Mouse (Mus musculus) forebrain, embryonic 14.5 days (tissue): ENCODE measurements at regions not wholly inside any gene's neighbourhood (a gene's known extent, or its start where the extent isn't known, plus 50 kb on each side); places are given as distances from the start of the nearest gene placed in this dataset.

Experiments
- ATAC-seq: fragments of 200-750 bp; cut with Nextera tagmentation; 2 replicates; pipeline ENCODE4 v1.8.0; 2017; ENCODE audit warnings: mild to moderate bottlenecking, moderate library complexity
- DNase-seq: peaks from one replicate; pipeline ENCODE4 v3.0.0-alpha.2; 2015; ENCODE audit warnings: low spot score
- H3K27ac ChIP-seq: fragments of 300-500 bp; sonication (generic); 2 replicates; pipeline ENCODE4 v1.5.1; 2014; ENCODE audit warnings: low read depth, mild to moderate bottlenecking, control low read depth, low read length, moderate library complexity
- H3K27me3 ChIP-seq: fragments of 300-500 bp; sonication (generic); replicated peaks from 2 replicates; pipeline ENCODE4 v1.6.1; 2014; ENCODE audit warnings: low read length, control low read depth, mixed read lengths; ENCODE audit not compliant: control insufficient read depth, insufficient read depth
- H3K36me3 ChIP-seq: fragments of 300-500 bp; sonication (generic); 2 replicates; pipeline ENCODE4 v1.6.1; 2014; ENCODE audit warnings: low read length, control low read depth; ENCODE audit not compliant: control insufficient read depth, insufficient read depth
- H3K4me1 ChIP-seq: fragments of 300-500 bp; sonication (generic); 2 replicates; pipeline ENCODE4 v1.6.1; 2014; ENCODE audit warnings: antibody characterized with exemption, low read length, control low read depth; ENCODE audit not compliant: control insufficient read depth, insufficient read depth
- H3K4me2 ChIP-seq: fragments of 300-500 bp; sonication (generic); 2 replicates; pipeline ENCODE4 v1.6.1; 2014; ENCODE audit warnings: mild to moderate bottlenecking, control low read depth, low read length
- H3K4me3 ChIP-seq: fragments of 300-500 bp; sonication (generic); 2 replicates; pipeline ENCODE4 v1.5.1; 2014; ENCODE audit warnings: low read depth, low read length, control low read depth
- H3K9ac ChIP-seq: fragments of 300-500 bp; sonication (generic); 2 replicates; pipeline ENCODE4 v1.6.1; 2014; ENCODE audit warnings: mild to moderate bottlenecking, low read length, control low read depth, moderate library complexity
- H3K9me3 ChIP-seq: fragments of 300-500 bp; sonication (generic); replicated peaks from 2 replicates; pipeline ENCODE4 v1.6.1; 2016; ENCODE audit warnings: low read length, control low read depth, mixed read lengths; ENCODE audit not compliant: control insufficient read depth
- WGBS: fragments of 180-500 bp; shearing (Covaris S2); extraction: QIAGEN DNeasy Blood & Tissue Kit; methylation state at CpG from one replicate; pipeline ENCODE4 v1.1.7; 2014; 5-methylcytosine and 5-hydroxymethylcytosine counted together

DNA sequence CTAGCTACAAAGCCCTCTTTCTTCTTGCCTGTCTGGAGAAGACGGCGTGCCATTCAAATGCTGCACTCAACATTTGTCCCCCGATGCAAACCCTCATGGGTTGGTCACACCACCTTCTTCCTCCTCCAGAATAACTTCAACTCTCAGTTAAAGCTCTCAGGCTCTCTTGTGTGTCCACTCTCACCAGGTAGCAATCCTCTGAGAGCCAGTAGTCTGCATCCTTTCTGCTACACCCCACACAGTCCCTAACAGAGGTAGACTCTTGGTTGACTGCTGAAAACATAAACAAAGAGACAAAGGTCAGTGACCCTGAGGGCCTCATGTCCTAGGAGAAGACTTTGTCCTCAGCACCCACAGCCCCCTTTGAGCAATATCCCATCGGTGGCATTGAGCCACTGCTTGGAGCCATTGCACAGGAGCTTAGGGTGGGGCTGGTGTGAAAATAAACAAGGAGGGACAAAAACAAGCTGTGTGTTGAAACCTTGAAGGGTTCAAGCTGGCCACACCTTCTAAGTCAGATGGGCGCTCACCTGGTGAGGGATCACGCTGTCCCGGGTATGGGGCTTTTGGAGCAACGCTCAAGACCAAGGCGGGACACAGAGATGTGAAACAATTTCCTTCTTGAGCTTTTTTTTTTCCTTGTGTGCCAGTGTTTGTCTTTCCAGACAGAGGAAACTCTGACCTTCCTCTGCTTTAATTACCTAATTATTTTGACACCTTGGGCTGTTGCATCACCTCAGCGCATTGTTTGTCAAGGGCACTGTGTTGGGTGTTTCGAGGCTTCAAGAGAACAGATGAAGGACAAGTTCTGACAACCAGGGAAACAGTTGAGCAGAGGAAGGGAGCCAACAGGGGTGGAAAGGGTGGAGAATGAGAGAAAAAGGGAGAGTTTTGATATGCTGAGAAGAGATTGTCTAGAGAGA lies 101.4 kb upstream of the Bcl6 start:
- 88% methylated on average over 11 of the region's 11 CpGs for WGBS
- no peaks in the 10 kb centered on the region for H3K4me1 ChIP-seq
- H3K27me3 ChIP-seq, result no peaks in the 10 kb centered on the region
- no peak for ATAC-seq
- no peaks in the 10 kb centered on the region for H3K9me3 ChIP-seq
- no peak overlapping the region for H3K9ac ChIP-seq
- H3K36me3 ChIP-seq, result no peaks in the 10 kb centered on the region
- H3K27ac ChIP-seq, result no peak overlapping the region
- DNase-seq, result no peak
- no peak overlapping the region for H3K4me3 ChIP-seq
- no peak overlapping the region for H3K4me2 ChIP-seq

DNA sequence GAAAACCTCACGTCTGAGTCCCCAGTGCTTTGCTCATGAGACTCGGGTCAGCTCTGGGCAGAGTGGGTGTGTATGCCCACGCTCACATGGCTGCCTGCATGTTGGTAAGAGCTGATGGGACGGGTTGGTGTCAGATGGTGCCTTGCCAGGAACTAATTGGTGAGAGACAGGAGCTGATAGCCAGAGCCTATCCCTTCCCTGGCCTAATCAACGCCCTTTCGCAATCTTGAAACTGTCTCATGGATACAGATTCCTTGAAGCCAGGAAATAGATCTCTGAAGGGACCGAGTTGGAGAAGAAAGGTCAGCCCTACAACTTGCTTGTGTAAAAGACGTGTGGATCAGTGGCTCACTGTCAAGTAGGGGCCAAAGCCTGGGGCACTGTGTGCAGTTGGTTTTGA lies 95.3 kb upstream of the Bcl6 start:
- 82% methylated on average over 8 of the region's 8 CpGs for WGBS
- H3K4me1 ChIP-seq, result no peaks in the 10 kb centered on the region
- no peaks in the 10 kb centered on the region for H3K36me3 ChIP-seq
- no peaks in the 10 kb centered on the region for H3K9me3 ChIP-seq
- no peak overlapping the region for H3K4me2 ChIP-seq
- no peaks in the 10 kb centered on the region for H3K27me3 ChIP-seq
- no peak overlapping the region for H3K27ac ChIP-seq
- no peak overlapping the region for H3K9ac ChIP-seq
- H3K4me3 ChIP-seq, result no peak overlapping the region
- DNase-seq, result no peak
- no peak for ATAC-seq

DNA sequence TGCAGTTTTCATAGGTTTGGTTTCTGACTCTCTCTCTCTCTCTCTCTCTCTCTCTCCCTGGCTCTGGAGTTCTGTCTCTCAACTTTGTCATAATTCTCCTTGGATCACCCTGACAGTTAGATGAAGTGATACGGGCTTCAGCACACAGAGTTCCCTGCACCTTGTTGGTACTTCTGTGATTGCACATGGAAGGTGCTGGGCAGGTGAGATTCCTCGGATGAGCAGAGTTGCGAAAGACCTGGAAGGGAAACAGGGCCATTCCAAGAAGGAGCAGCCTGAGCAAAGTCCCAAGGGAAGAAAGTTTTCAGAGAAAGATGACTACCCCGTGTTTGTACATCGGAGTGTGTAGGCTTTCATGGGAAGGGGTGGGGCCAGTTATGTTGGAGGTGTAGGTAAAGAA lies 91.8 kb upstream of the Bcl6 start:
- Histone ChIP-seq H3K27me3 (no peaks in the 10 kb centered on the region), H3K4me2 (no peak overlapping the region), H3K27ac (no peak overlapping the region), H3K36me3 (no peaks in the 10 kb centered on the region), H3K9ac (no peak overlapping the region), H3K9me3 (no peaks in the 10 kb centered on the region), H3K4me3 (no peak overlapping the region), H3K4me1 (no peaks in the 10 kb centered on the region)
- ATAC-seq (no peak), DNase-seq (no peak)
- 97% methylated on average over 5 of the region's 5 CpGs for WGBS

DNA sequence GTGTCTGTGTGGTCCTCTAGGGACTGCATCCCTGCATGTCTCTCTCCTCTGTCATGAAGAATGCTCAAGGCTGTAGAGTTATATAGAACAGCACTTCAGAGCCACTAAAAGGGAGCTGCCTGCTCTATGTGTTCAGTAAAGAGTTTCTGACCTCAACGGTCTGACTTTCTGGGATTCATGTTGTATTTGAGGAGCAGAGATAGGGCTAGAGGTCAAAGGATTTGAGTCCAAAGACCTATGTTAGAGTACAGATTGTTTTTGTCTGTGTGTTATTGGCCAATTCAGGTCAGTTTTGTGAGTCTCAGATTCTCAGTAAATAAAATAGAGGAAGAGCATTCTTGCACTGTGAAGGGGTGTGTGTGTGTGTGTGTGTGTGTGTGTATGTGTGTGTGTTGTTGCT lies 90.0 kb upstream of the Bcl6 start:
- ATAC-seq (no peak), DNase-seq (no peak)
- Histone ChIP-seq H3K4me1 (no peaks in the 10 kb centered on the region), H3K4me3 (no peak overlapping the region), H3K36me3 (no peaks in the 10 kb centered on the region), H3K4me2 (no peak overlapping the region), H3K9me3 (no peaks in the 10 kb centered on the region), H3K9ac (no peak overlapping the region), H3K27ac (no peak overlapping the region), H3K27me3 (no peaks in the 10 kb centered on the region)
- 86% methylated on average over 1 of the region's 1 CpGs for WGBS

DNA sequence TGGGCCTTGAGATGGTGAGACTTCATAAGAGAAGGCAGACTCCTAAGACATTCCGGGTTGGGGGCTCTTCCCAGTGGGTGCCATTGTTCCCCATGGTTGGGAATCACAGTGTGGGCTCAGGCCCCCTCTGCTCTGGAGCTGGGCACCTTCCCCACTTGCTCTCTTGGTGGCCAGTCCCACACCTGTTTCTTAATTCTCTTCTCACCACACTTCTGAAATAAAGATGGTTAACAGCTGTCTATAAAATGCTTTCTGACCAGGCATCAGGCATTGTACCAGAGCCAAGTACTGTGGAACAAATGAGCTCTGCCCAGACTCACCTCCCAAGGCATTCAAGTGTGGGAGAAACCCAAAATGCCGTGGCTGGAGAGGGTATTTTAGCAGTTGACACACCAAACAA lies 88.8 kb upstream of the Bcl6 start:
- no peak overlapping the region for H3K4me3 ChIP-seq
- ATAC-seq (no peak), DNase-seq (no peak)
- H3K9me3 ChIP-seq, result no peaks in the 10 kb centered on the region
- H3K4me1 ChIP-seq, result no peaks in the 10 kb centered on the region
- no peaks in the 10 kb centered on the region for H3K36me3 ChIP-seq
- no peak overlapping the region for H3K9ac ChIP-seq
- H3K27ac ChIP-seq, result no peak overlapping the region
- no peaks in the 10 kb centered on the region for H3K27me3 ChIP-seq
- H3K4me2 ChIP-seq, result no peak overlapping the region
- WGBS, result 74% methylated on average over 2 of the region's 2 CpGs

DNA sequence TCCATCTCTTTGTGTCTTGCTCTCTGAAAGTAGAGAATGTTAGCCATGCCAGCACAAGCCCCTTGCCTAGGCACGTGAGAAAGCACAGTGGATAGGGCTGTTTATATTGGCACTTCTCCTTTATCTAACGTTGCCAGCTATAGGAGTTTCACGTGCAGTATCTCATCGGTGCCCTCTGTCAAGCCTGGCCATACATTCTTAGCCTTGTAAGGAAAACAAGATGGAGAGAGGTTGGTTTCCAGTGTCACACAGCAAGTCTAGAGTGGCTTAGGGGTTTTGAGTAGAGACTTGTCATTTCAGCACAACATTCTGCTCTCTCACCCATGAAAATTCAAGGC lies 88.1 kb upstream of the Bcl6 start:
- Histone ChIP-seq H3K4me3 (no peak overlapping the region), H3K4me1 (no peaks in the 10 kb centered on the region), H3K36me3 (no peaks in the 10 kb centered on the region), H3K9ac (no peak overlapping the region), H3K27me3 (no peaks in the 10 kb centered on the region), H3K9me3 (no peaks in the 10 kb centered on the region), H3K27ac (no peak overlapping the region), H3K4me2 (no peak overlapping the region)
- no peak for ATAC-seq
- WGBS, result 92% methylated on average over 4 of the region's 4 CpGs
- DNase-seq, result no peak

DNA sequence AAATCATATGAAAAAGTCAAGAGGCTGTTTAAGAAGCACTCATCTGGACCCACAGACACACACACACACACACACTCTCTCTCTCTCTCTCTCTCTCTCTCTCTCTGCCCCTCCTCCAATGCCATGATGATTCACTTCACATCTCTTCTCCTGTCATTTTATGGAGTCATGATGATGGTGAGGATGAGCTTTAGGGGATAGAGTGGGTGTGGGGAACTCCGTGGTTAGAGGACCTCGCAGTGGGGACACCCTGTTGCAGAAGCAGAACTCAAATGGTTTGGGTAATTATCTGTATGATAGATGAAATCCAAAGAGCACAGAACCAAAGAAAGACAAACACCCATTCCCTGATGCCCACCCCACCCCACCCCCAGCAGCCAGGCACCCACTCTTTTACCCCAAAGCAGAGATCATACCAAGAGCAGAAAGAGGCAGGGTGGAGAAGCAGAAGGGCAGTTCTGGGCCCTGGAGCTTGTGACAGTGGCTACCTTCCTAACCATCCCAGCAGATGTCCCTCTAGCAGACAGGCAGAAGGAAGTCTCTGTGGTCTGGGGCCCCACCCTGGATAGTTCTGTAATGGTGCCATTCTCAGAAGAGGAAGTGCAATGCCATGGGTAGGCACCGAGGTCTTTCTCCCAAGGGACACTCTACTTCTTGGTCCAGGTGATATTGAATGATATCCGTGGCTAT lies 87.6 kb upstream of the Bcl6 start:
- Histone ChIP-seq H3K27me3 (no peaks in the 10 kb centered on the region), H3K36me3 (no peaks in the 10 kb centered on the region), H3K4me3 (no peak overlapping the region), H3K9ac (no peak overlapping the region), H3K9me3 (no peaks in the 10 kb centered on the region), H3K4me1 (no peaks in the 10 kb centered on the region), H3K4me2 (no peak overlapping the region), H3K27ac (no peak overlapping the region)
- no peak for ATAC-seq
- 92% methylated on average over 4 of the region's 4 CpGs for WGBS
- no peak for DNase-seq

DNA sequence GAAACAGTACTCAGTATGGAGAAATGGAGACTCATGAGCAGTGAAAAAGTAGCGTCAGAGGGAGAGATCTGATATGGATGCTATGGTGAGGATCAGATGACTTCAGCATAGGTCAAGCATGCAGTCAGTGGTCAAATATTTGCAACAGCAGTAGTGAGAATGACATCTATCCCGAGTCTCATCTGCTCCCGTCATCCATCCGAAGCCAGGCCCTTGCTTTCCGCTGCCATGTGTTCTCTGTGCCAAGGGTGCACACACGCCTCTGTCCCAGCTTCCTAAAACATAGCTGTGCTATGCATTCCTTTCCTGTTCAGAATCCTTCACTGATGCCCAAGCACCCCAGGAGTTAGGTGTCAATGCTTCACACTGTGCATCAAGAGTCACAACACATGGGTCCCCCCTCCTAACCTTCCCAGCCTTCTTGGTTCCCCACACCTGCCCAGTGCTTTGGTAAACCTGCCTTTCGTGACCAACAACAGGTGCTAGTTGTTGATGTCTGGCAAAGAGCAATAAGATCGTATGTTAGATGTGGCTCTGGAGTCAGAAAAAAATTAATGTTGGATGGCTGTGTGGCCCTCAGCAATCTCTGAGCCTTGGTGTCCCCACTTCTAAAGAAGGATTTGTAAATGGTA lies 85.1 kb upstream of the Bcl6 start:
- Histone ChIP-seq H3K4me1 (no peaks in the 10 kb centered on the region), H3K27ac (no peak overlapping the region), H3K4me3 (no peak overlapping the region), H3K27me3 (no peaks in the 10 kb centered on the region), H3K9ac (no peak overlapping the region), H3K4me2 (no peak overlapping the region), H3K9me3 (no peaks in the 10 kb centered on the region), H3K36me3 (no peaks in the 10 kb centered on the region)
- no peak for ATAC-seq
- no peak for DNase-seq
- WGBS, result 94% methylated on average over 8 of the region's 8 CpGs

DNA sequence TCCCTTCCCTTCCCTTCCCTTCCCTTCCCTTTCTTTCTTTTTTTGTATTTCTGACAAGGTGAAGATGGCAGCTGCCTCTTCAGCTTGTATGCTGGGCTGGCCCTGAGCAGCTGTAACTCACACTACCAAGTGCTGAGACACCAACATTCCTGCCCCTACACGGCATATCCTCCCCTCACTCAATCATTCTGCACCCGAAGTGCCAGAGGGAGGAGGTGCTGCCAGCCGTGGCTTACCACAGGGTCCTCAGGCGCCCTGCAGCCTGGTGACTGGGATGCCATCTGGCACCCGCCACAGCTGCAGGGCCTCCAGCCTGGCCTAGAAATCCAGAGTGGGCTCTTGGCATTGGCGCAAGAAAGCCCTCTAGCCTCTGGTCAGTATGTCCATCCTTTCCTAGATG lies 84.4 kb upstream of the Bcl6 start:
- ATAC-seq (no peak), DNase-seq (no peak)
- Histone ChIP-seq H3K9me3 (no peaks in the 10 kb centered on the region), H3K36me3 (no peaks in the 10 kb centered on the region), H3K4me3 (no peak overlapping the region), H3K4me2 (no peak overlapping the region), H3K4me1 (no peaks in the 10 kb centered on the region), H3K27ac (no peak overlapping the region), H3K27me3 (no peaks in the 10 kb centered on the region), H3K9ac (no peak overlapping the region)
- WGBS, result 75% methylated on average over 6 of the region's 6 CpGs
